Comparison of ENCODE assay signal across 9 mouse cellular contexts in the genomic region with DNA sequence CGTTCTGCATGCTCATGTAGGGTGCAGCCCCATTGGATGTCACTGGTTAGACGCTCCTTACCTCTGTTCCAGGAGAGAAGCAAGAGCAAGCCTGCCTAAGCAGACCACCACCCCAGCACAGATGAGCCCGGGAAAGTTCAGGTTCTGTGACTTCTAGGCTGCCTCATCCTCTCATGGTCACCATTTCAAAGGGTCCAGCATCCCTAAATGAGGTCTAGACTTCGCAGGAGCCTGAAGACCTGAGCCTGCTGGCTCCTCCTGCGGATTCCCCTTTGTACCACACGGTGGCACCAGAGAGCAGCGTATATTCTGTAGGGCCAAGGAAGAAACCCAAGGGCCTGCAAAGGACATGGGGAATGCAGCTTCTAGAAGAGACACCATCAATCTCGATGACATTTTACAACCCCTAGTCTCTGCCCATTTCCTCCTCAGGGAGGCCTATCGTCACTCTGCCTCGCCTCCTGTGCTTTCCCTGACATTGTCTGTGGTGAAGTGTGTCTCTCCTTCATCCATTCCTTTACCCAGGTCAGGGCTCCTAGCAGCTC. TPM values are rescaled to one million over a fixed set of nuclear protein-coding genes. Genes with fewer than 3 reads are reported as not detected.
DNase-seq lines count a peak whose midpoint lies in the region; ATAC-seq and TF ChIP-seq lines count a peak whose summit lies in the region.
"Had no signal": no experiment of that assay in that cellular context is flagged by ENCODE, and none has a peak within 500 bp of the region (broad histone marks: within the 10 kb centered on the region; RNA-seq: fewer than 3 reads in every experiment).

No protein-coding gene starts in this region.

- H3K4me3 ChIP-seq in ES-Bruce4 (ENCODE audit: low read depth, low read length), result no peak overlapping the region
- no peak overlapping the region for H3K4me3 ChIP-seq in testis, adult 2 months (ENCODE audit: control insufficient read depth, low read depth, low read length)

- DNase-seq in brain, embryonic 14.5 days (ENCODE audit: low read depth), result peak; percentile 81
- peak; percentile 30 for DNase-seq in fibroblast of lung, adult 2 months (ENCODE audit: low read depth)
- peak; percentile 8 for DNase-seq in heart, postnatal 25 days (ENCODE audit: low spot score)
- peak; percentile 56 to 81 for DNase-seq in kidney, postnatal 36 days
- DNase-seq in lung, adult 18-20 months, result peak; percentile 47 to 50

- peak; percentile 63 for ATAC-seq in neutrophil, adult 5-6 weeks (ENCODE audit: extremely low read depth, insufficient number of reproducible peaks, low FRiP score, poor library complexity, severe bottlenecking)

- no peaks in the 10 kb centered on the region for H3K4me1 ChIP-seq in ES-Bruce4 (ENCODE audit: control insufficient read depth, insufficient read depth, low read length)
- no peaks in the 10 kb centered on the region for H3K4me1 ChIP-seq in testis, adult 2 months (ENCODE audit: control insufficient read depth, insufficient read depth, low read length)

- H3K9me3 ChIP-seq in ES-Bruce4 (replicated peaks; ENCODE audit: control insufficient read depth, insufficient read depth, low read length, poor library complexity, severe bottlenecking), result no peaks in the 10 kb centered on the region

- no peak overlapping the region for H3K9ac ChIP-seq in ES-Bruce4 (ENCODE audit: low read depth, poor library complexity, severe bottlenecking)

- H3K27ac ChIP-seq in ES-Bruce4 (ENCODE audit: insufficient read depth, low read length), result no peak overlapping the region
- H3K27ac ChIP-seq in testis, adult 2 months (ENCODE audit: control insufficient read depth, insufficient read depth, low read depth, low read length), result no peak overlapping the region

- intact Hi-C loops in heart, postnatal 25 days (cut with DNase I), result loop anchor here (10.0 kb wide), 1 partner anchor 745 kb away; the partner anchor contains the start of gene Cfap100

- peak; percentile 83 for TF ChIP-seq CTCF in ES-Bruce4 (IDR thresholded peaks at IDR 0.05; ENCODE audit: low read depth, low read length)
- peak; percentile 96 for TF ChIP-seq CTCF in brain, embryonic 14.5 days (IDR thresholded peaks at IDR 0.05; ENCODE audit: borderline replicate concordance, extremely low read depth, insufficient read depth, insufficient read length)
- TF ChIP-seq CTCF in testis, adult 2 months (IDR thresholded peaks at IDR 0.05; ENCODE audit: control insufficient read depth, insufficient read depth, insufficient replicate concordance, low read depth, low read length), result peak; percentile 84; the same call in 1 of the 2 replicates

- H3K36me3 ChIP-seq in ES-Bruce4 (ENCODE audit: control insufficient read depth, insufficient read depth, low read length, poor library complexity, severe bottlenecking), result no peaks in the 10 kb centered on the region
- H3K36me3 ChIP-seq in testis, adult 2 months (ENCODE audit: control insufficient read depth, insufficient read depth, low read length), result no peaks in the 10 kb centered on the region

- TF ChIP-seq POLR2A in ES-Bruce4 (IDR thresholded peaks at IDR 0.05; ENCODE audit: insufficient read depth, low read length), result no peak
- TF ChIP-seq POLR2A in brain, embryonic 14.5 days (IDR thresholded peaks at IDR 0.05; ENCODE audit: borderline replicate concordance, extremely low read depth, insufficient read depth, insufficient read length, poor library complexity, severe bottlenecking), result no peak
- no peak for TF ChIP-seq POLR2A in testis, adult 2 months (IDR thresholded peaks at IDR 0.05; ENCODE audit: control insufficient read depth, low read depth, low read length)

- no peak for TF ChIP-seq EP300 in ES-Bruce4 (IDR thresholded peaks at IDR 0.05; ENCODE audit: insufficient read depth, low read depth, low read length)

- H3K27me3 ChIP-seq in ES-Bruce4 (ENCODE audit: control insufficient read depth, insufficient read depth, low read length, poor library complexity, severe bottlenecking), result no peaks in the 10 kb centered on the region
- no peaks in the 10 kb centered on the region for H3K27me3 ChIP-seq in testis, adult 2 months (ENCODE audit: control insufficient read depth, insufficient read depth, low read length)

RNA-seq across cellular contexts. Expression of gene Vmn1r40, which starts 28.0 kb away (rescaled TPM):
- not detected in 2 replicates for polyA plus RNA-seq in ES-Bruce4 (2011; ENCODE audit: insufficient read depth, insufficient read length, low read depth, missing spikeins)
- polyA plus RNA-seq in brain, embryonic 14.5 days (2012; rRNA removed), result 0.05 TPM in 1 of 2 replicates, not detected in the other
- total RNA-seq in heart, postnatal 25 days (2021), result not detected
- not detected in 2 replicates for total RNA-seq in neutrophil, adult 5-6 weeks (2017)
- polyA plus RNA-seq in testis, adult 2 months (2012; rRNA removed), result 0.52 and 1.3 TPM in 2 replicates
- total RNA-seq: gastrocnemius, postnatal 4 days had no signal

RNA-seq across cellular contexts. Expression of gene Txnrd3, which starts 35.6 kb away (rescaled TPM):
- polyA plus RNA-seq in ES-Bruce4 (2011; ENCODE audit: insufficient read depth, insufficient read length, low read depth, missing spikeins), result 2.4 and 3.0 TPM in 2 replicates
- 9.6 and 11.0 TPM in 2 replicates for polyA plus RNA-seq in brain, embryonic 14.5 days (2012; rRNA removed)
- total RNA-seq in heart, postnatal 25 days (2021), result 10 to 100 TPM; 15.0 to 15.8 TPM
- total RNA-seq in neutrophil, adult 5-6 weeks (2017), result 3.5 and 5.5 TPM in 2 replicates
- 199 and 208 TPM in 2 replicates for polyA plus RNA-seq in testis, adult 2 months (2012; rRNA removed)

Comparison
In these comparisons a context has a peak if more than half of its experiments do, and no peak if none do; other contexts are left out.
1. DNase-seq: peak in every context shown above with its lines; median percentile 81 in brain, embryonic 14.5 days; 68 in kidney, postnatal 36 days; 48 in lung, adult 18-20 months; 30 in fibroblast of lung, adult 2 months; 8 in heart, postnatal 25 days.
2. RNA of gene Txnrd3, which starts 35.6 kb away (polyA plus RNA-seq): 199 to 208 TPM in testis, adult 2 months; 9.6 to 11.0 TPM in brain, embryonic 14.5 days and 2.4 to 3.0 TPM in ES-Bruce4; every median in the first group is over 10 times any median in the second.
3. Peak in every context shown above with its lines, with median percentiles within 50 percentile points of each other: CTCF ChIP-seq.